Mouse (Mus musculus) B cell, adult 62 days (primary cell): ENCODE data around the gene Serp1. TPM values are rescaled to one million over a fixed set of nuclear protein-coding genes. Genes with fewer than 3 reads are reported as not detected.

Source experiments
- total RNA-seq: library from RNA; stranded (reverse); gene quantifications from 4 replicates; pipeline ENCODE4 v1.2.4, GENCODE M21; 2023

The Serp1 gene
- total RNA-seq, result 309 to 317 TPM (median 313 TPM) in 4 replicates

GRCm38 (mm10) chr3:58525652-58526407 is at the start of gene Serp1, which contains the start of gene Eif2a:
Serp1 (minus strand) TSS chr3:58525892.
Eif2a (plus strand) TSS chr3:58525821.

Other genes with a start within 250 kb of the Serp1 start
- 76.5 to 88.0 TPM (median 81.4 TPM) in 4 replicates for gene Tsc22d2, start 111.2 kb downstream of the Serp1 start, total RNA-seq
- 62.8 to 75.4 TPM (median 64.2 TPM) in 4 replicates for gene Eif2a, start 71 bp downstream of the Serp1 start, total RNA-seq
- gene Selenot, start 50.7 kb upstream of the Serp1 start, total RNA-seq, result 137 to 144 TPM (median 141 TPM) in 4 replicates
- gene Erich6, start 111.3 kb upstream of the Serp1 start, total RNA-seq, result not detected in 4 replicates
- 116 to 128 TPM (median 121 TPM) in 4 replicates for gene Siah2, start 166.5 kb upstream of the Serp1 start, total RNA-seq